Mouse (Mus musculus) gastrocnemius, postnatal 14 days (tissue): ENCODE results near the gene Olfr221. TPM values are rescaled to one million over a fixed set of nuclear protein-coding genes. Genes with fewer than 3 reads are reported as not detected.

Experiments used
- DNase-seq: peaks from one replicate; pipeline ENCODE4 v3.0.0; 2021; ENCODE audit warnings: mixed read lengths
- intact Hi-C: fragments of 180-260 bp; cut with DNase I; formaldehyde crosslinking; loops from one replicate; pipeline ENCODE4 v1.15.1; 2025; ENCODE audit warnings: low total_unique reads
- total RNA-seq, 2 experiments: library from RNA; stranded (reverse); gene quantifications; 2 replicates each; pipeline ENCODE4 v1.2.3; 2021

The Olfr221 gene
- total RNA-seq, 2 experiments from 2014 or later, result not detected

- peak; percentile 90 for DNase-seq
- intact Hi-C loops, result loop anchor here (5.0 to 10.0 kb wide), 2 partner anchors 64 to 106 kb away; no protein-coding TSS in a partner anchor
These were observed 33.7 kb downstream of the Olfr221 start for GRCm38 (mm10) chr14:52008321-52009203.

GRCm38 (mm10) chr14:52006771-52007170 is 35.5 kb downstream of the Olfr221 start:
- peak; percentile 13 for DNase-seq

GRCm38 (mm10) chr14:52006241-52006640 is 36.0 kb downstream of the Olfr221 start:
- peak; percentile 8 for DNase-seq
- intact Hi-C loops, result loop anchor here (5.0 to 10.0 kb wide), 2 partner anchors 61 to 104 kb away; no protein-coding TSS in a partner anchor

More at GRCm38 (mm10) chr14:52006771-52007170, 35.5 kb downstream of the Olfr221 start:
- intact Hi-C loops, result loop anchor here (5.0 to 10.0 kb wide), 2 partner anchors 62 to 104 kb away; no protein-coding TSS in a partner anchor

GRCm38 (mm10) chr14:52005616-52006015 is 36.6 kb downstream of the Olfr221 start:
- no peak for DNase-seq
- intact Hi-C loops, result loop anchor here (5.0 to 10.0 kb wide), 2 partner anchors 61 to 103 kb away; no protein-coding TSS in a partner anchor

GRCm38 (mm10) chr14:52005141-52005540 is 37.1 kb downstream of the Olfr221 start:
- intact Hi-C loops, result loop anchor here (5.0 to 10.0 kb wide), 2 partner anchors 60 to 103 kb away; no protein-coding TSS in a partner anchor
- no peak for DNase-seq

GRCm38 (mm10) chr14:52003981-52004495 is 38.2 kb downstream of the Olfr221 start:
- DNase-seq, result peak; percentile 16
- intact Hi-C loops, result loop anchor here (10.0 kb wide), 1 partner anchor 59 kb away; no protein-coding TSS in a partner anchor

- intact Hi-C loops, result loop anchor here (5.0 kb wide), 1 partner anchor 105 kb away; the partner anchor contains the start of gene Slc39a2
- no peak for DNase-seq
These were observed 44.8 kb downstream of the Olfr221 start for GRCm38 (mm10) chr14:51997483-51997882.

DNA sequence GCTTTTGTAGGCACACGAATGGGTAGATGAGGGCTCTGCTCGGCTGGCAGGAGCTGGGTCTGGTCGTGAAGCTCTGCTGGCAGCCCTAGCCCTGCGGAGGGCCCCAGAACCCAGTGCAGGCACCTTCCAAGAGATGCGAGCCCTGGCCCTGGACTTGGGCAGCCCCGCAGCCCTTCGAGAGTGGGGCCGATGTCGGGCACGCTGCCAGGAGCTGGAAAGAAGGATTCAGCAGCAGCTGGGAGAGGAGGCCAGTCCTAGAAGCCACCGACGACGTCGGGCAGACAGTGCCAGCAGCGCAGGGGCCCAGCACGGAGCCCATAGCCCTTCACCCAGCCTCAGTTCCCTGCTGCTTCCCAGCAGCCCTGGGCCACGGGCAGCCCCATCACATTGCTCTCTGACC is 45.4 kb downstream of the Olfr221 start:
- DNase-seq, result peak; percentile 30
- intact Hi-C loops, result loop anchor here (5.0 kb wide), 1 partner anchor 105 kb away; the partner anchor contains the start of gene Slc39a2

GRCm38 (mm10) chr14:51996231-51996841 is 45.9 kb downstream of the Olfr221 start:
- intact Hi-C loops, result loop anchor here (5.0 kb wide), 1 partner anchor 104 kb away; the partner anchor contains the start of gene Slc39a2
- no peak for DNase-seq

GRCm38 (mm10) chr14:51995219-51995871 is 46.9 kb downstream of the Olfr221 start:
- intact Hi-C loops, result loop anchor here (5.0 kb wide), 1 partner anchor 103 kb away; the partner anchor contains the start of gene Slc39a2
- DNase-seq, result no peak

GRCm38 (mm10) chr14:51994453-51994852 is 47.8 kb downstream of the Olfr221 start:
- intact Hi-C loops, result no loop called here
- DNase-seq, result no peak

- intact Hi-C loops, result loop anchor here (10.0 kb wide), 1 partner anchor 55 kb away; no protein-coding TSS in a partner anchor
- no peak for DNase-seq
These were observed 52.7 kb downstream of the Olfr221 start for GRCm38 (mm10) chr14:51989461-51989970.

DNA sequence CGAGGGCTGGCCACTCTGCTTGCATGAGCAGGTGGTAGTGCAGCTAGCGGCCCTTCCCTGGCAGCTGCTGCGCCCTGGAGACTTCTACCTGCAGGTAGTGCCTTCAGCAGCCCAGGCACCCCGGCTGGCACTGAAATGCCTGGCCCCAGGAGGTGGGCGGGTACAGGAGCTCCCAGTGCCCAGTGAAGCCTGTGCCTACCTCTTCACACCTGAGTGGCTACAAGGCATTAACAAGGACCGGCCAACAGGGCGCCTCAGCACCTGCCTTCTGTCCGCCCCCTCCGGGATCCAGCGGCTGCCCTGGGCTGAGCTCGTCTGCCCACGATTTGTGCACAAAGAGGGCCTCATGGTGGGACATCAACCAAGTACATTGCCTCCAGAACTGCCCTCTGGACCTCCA is 53.5 kb downstream of the Olfr221 start:
- intact Hi-C loops, result loop anchor here (10.0 kb wide), 1 partner anchor 54 kb away; no protein-coding TSS in a partner anchor

GRCm38 (mm10) chr14:51987177-51987576 is 55.1 kb downstream of the Olfr221 start:
- DNase-seq, result no peak
- intact Hi-C loops, result loop anchor here (10.0 kb wide), 1 partner anchor 52 kb away; no protein-coding TSS in a partner anchor

More for the DNA sequence above, 53.5 kb downstream of the Olfr221 start:
- DNase-seq, result no peak

- DNase-seq, result no peak
- intact Hi-C loops, result loop anchor here (10.0 kb wide), 1 partner anchor 51 kb away; no protein-coding TSS in a partner anchor
These were observed 56.1 kb downstream of the Olfr221 start for GRCm38 (mm10) chr14:51986153-51986505.

DNA sequence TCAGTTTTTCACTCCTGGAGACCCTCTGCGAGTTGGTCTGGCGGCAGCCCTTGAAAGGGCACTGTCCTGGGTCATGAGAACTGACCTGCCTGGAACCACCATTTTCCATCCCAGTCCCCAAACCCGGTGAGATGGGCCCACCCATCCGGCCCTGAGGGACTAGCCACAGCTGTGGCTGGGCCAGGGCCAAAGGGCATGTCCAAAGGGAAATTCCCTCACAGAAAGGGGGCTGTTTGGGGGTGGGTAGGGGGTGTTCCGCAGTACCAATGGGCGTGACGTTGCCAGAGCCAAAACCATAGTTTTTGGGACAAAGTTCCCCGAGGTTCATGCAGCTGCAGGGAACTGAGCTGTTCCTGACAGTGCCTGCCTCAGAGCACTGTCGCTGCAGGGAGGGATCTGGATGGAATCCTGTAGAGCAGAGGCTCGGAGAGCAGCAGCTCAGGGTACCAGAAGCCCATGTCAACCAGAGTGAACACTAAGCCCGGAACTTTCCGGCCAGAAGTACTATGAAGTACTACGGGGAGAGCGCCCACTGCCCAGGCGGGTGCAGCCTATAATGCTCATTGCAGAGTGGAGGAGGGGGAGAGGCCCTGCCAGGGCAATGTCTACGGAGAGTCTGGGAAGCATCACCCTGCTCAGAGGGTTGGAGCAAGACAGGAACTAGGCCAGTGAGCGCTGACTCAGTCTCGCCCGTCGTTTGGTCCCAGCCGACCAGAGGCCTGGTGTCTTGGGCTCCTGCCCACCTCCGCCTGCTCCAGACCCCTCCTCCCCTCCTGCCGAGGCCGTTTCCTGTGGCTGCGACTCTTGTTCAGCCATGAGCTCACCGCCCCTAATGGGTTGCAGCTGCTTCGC is 56.7 kb downstream of the Olfr221 start:
- intact Hi-C loops, result loop anchor here (10.0 kb wide), 1 partner anchor 51 kb away; no protein-coding TSS in a partner anchor
- DNase-seq, result peak; percentile 94
